Mouse (Mus musculus): ENCODE measurements around the gene Maml3. TPM values are rescaled to one million over a fixed set of nuclear protein-coding genes. Genes with fewer than 3 reads are reported as not detected.

Gene Maml3
- polyA plus RNA-seq (2012; fragmentation: generic; extraction: Trizol): 2.2 TPM
- long read RNA-seq, experiment 1, partial matches to known transcripts: 1 of 5 reads
- long read RNA-seq, experiment 1, other reads (novel, unspliced or antisense): 4 of 5 reads
- long read RNA-seq, experiment 2, partial matches to known transcripts: 3 of 5 reads
- long read RNA-seq, experiment 2, other reads (novel, unspliced or antisense): 2 of 5 reads

DNA sequence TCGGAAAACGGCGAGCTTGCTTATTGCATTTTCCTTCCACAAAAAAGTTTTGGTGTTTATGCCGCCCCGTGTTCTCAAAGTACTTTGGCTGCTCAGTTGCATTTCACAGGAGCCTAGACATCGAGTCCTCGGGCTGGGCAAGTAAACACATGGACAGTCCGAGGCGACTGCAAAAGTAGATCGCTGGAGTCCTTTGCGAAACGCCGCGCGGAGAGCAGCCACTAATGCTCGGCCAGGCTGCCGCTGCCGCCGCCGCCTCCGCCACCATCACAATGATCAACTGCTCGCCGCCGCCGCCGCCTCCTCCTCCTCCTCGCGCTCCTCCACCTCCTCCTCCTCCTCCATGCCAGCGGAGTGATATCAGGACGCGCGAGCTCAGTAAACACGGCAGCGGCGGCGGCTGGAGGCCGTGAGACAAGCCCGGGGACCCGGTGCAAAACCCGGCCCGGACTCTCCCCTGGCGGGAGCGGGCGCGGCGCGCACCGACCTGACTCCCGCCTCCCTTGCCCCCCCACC, at the start of gene Maml3:
TSS of gene Maml3 (minus strand) at position 441 of the 516 bp plus-strand sequence.
- Histone ChIP-seq H3K79me2 (ENCODE audit: control insufficient read depth, insufficient read depth) (peaks cover 35% of the 10 kb centered on the region), H3K27me3 (ENCODE audit: control insufficient read depth, insufficient read depth, insufficient read length) (no peaks in the 10 kb centered on the region), H3K4me3 (ENCODE audit: insufficient read depth, poor library complexity, severe bottlenecking) (peak within 1 kb of the TSS; percentile 64), H3K36me3 (ENCODE audit: control insufficient read depth, insufficient read depth) (no peaks in the 10 kb centered on the region), H3K79me3 (ENCODE audit: low read depth) (peaks cover 9% of the 10 kb centered on the region), H3ac (ENCODE audit: control insufficient read depth, insufficient read length, low read depth) (peak within 1 kb of the TSS; percentile 75)
- TF ChIP-seq USF1 (IDR thresholded peaks at IDR 0.05; ENCODE audit: low read depth) (no peak), MAX (IDR thresholded peaks at IDR 0.05) (peak; percentile 25)

DNA sequence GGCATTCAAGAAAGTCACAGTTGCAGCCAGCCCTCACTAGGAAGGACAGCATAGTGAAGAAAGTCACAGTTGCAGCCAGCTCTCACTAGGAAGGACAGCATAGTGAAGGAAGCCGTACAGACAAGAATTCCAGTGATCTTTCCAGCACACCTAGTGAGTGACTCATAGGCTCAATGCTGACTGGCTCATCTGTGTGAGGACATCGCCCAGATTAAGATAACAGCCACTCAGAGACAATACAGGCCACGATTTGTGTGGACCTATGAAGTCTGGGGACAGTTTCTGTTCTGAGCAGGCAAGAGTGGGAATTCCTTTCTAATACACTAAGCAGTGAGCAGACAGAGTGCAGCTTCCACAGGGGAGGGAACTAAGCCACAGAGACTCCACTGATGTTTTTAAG, 46.3 kb upstream of the Maml3 start:
- H3K79me3 ChIP-seq (ENCODE audit: low read depth): no peaks in the 10 kb centered on the region
- H3K36me3 ChIP-seq (ENCODE audit: control insufficient read depth, insufficient read depth): no peaks in the 10 kb centered on the region
- no peak overlapping the region for H3ac ChIP-seq (ENCODE audit: control insufficient read depth, insufficient read length, low read depth)
- no peaks in the 10 kb centered on the region for H3K27me3 ChIP-seq (ENCODE audit: control insufficient read depth, insufficient read depth, insufficient read length)
- no peak overlapping the region for H3K4me3 ChIP-seq (ENCODE audit: insufficient read depth, poor library complexity, severe bottlenecking)
- H3K79me2 ChIP-seq (ENCODE audit: control insufficient read depth, insufficient read depth): no peaks in the 10 kb centered on the region
- TF ChIP-seq USF1 (IDR thresholded peaks at IDR 0.05; ENCODE audit: low read depth) (no peak), FOSL1 (IDR thresholded peaks at IDR 0.05; ENCODE audit: insufficient read depth, low read length, poor library complexity, severe bottlenecking) (no peak), MYOG (IDR thresholded peaks at IDR 0.05; ENCODE audit: control insufficient read depth, extremely low read depth, insufficient read length) (no peak), CEBPB (IDR thresholded peaks at IDR 0.05; ENCODE audit: low read depth) (no peak), MAX (IDR thresholded peaks at IDR 0.05) (no peak), CTCF (IDR thresholded peaks at IDR 0.05; ENCODE audit: control insufficient read depth, insufficient read depth, insufficient read length) (no peak), MYOD1 (IDR thresholded peaks at IDR 0.05; ENCODE audit: control insufficient read depth, insufficient read length, low read depth) (no peak)

DNA sequence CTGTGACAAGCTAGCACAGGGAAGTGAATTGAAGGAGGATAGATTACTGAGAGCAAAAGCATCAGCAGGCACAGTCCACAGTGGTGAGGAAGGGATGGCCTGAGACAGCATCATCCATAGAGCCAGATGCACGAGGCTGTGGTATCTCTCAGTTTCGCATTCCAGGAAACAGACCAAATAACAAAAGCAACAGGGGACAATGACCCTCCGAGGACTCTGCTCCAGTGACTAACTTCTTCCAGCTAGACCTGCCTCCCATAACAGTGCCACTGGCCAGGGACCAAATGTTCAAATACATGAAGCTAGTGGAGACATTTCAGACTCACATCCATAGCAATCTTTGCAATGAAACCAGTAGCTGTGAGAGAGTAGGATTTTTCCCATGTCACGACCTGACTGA, 43.4 kb upstream of the Maml3 start:
- H3ac ChIP-seq (ENCODE audit: control insufficient read depth, insufficient read length, low read depth): no peak overlapping the region
- H3K79me2 ChIP-seq (ENCODE audit: control insufficient read depth, insufficient read depth): no peaks in the 10 kb centered on the region
- TF ChIP-seq MYOD1 (IDR thresholded peaks at IDR 0.05; ENCODE audit: control insufficient read depth, insufficient read length, low read depth): no peak
- TF ChIP-seq FOSL1 (IDR thresholded peaks at IDR 0.05; ENCODE audit: insufficient read depth, low read length, poor library complexity, severe bottlenecking): no peak
- no peak for TF ChIP-seq CTCF (IDR thresholded peaks at IDR 0.05; ENCODE audit: control insufficient read depth, insufficient read depth, insufficient read length)
- no peak for TF ChIP-seq CEBPB (IDR thresholded peaks at IDR 0.05; ENCODE audit: low read depth)
- TF ChIP-seq MAX (IDR thresholded peaks at IDR 0.05): no peak
- no peak for TF ChIP-seq USF1 (IDR thresholded peaks at IDR 0.05; ENCODE audit: low read depth)
- TF ChIP-seq MYOG (IDR thresholded peaks at IDR 0.05; ENCODE audit: control insufficient read depth, extremely low read depth, insufficient read length): no peak
- H3K36me3 ChIP-seq (ENCODE audit: control insufficient read depth, insufficient read depth): no peaks in the 10 kb centered on the region
- no peaks in the 10 kb centered on the region for H3K27me3 ChIP-seq (ENCODE audit: control insufficient read depth, insufficient read depth, insufficient read length)
- H3K4me3 ChIP-seq (ENCODE audit: insufficient read depth, poor library complexity, severe bottlenecking): no peak overlapping the region
- no peaks in the 10 kb centered on the region for H3K79me3 ChIP-seq (ENCODE audit: low read depth)

DNA sequence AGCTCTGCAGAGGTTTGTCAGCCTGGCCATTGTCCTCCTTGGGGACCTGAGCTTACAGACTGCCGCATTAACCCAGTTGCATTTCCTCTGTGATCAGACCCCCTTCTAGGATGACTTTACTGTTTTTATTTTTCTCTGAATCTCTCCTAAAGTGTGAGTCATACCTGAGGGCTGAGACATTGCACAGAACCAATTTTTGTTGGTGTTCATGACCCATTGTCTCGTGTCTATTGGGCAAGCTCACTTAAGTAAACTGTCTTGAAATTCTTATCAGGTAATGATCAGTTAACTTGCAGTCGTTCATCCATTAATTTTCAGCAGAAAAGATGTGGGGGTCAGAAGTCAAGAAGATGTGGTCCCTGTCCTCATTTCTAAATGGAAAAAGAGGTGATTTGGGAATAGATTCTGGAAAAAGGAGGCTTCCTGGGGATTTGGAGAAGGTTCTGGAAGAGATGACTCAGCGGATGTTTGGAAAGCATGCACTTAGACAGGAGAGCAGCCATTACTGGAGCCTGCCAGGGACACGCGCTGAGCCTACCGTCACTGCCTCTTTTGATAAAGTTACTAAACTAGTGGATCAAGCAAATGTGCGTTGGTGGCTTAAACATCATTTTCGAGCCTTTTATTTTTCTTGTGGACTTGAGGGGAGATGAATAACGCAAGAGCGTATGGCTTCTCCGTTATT, 40.0 kb upstream of the Maml3 start:
- TF ChIP-seq MYOD1 (IDR thresholded peaks at IDR 0.05; ENCODE audit: control insufficient read depth, insufficient read length, low read depth) (no peak), MYOG (IDR thresholded peaks at IDR 0.05; ENCODE audit: control insufficient read depth, extremely low read depth, insufficient read length) (no peak), USF1 (IDR thresholded peaks at IDR 0.05; ENCODE audit: low read depth) (no peak), MAX (IDR thresholded peaks at IDR 0.05) (no peak), CTCF (IDR thresholded peaks at IDR 0.05; ENCODE audit: control insufficient read depth, insufficient read depth, insufficient read length) (no peak), FOSL1 (IDR thresholded peaks at IDR 0.05; ENCODE audit: insufficient read depth, low read length, poor library complexity, severe bottlenecking) (no peak), CEBPB (IDR thresholded peaks at IDR 0.05; ENCODE audit: low read depth) (no peak)
- H3ac ChIP-seq (ENCODE audit: control insufficient read depth, insufficient read length, low read depth): no peak overlapping the region
- no peaks in the 10 kb centered on the region for H3K79me3 ChIP-seq (ENCODE audit: low read depth)
- no peaks in the 10 kb centered on the region for H3K27me3 ChIP-seq (ENCODE audit: control insufficient read depth, insufficient read depth, insufficient read length)
- H3K4me3 ChIP-seq (ENCODE audit: insufficient read depth, poor library complexity, severe bottlenecking): no peak overlapping the region
- no peaks in the 10 kb centered on the region for H3K79me2 ChIP-seq (ENCODE audit: control insufficient read depth, insufficient read depth)
- no peaks in the 10 kb centered on the region for H3K36me3 ChIP-seq (ENCODE audit: control insufficient read depth, insufficient read depth)

DNA sequence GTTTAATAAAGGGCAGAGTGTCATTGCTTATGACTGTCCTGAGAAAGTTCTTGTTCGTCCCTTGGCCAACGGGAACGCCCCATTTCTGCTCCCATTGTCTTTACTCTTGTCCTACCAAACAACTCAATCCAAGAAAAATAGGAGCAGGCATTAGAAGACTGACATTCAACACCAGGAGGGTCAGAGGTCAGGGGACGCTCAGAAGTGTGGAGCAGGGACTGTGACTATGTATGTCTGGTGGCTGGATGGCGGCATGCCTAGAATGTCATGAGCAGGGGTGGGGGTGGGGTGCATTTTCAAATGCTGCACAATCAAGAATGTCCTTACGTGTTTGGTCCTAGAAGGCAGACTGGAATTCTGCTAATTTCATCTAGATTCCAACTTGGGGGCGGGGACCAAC, 38.1 kb upstream of the Maml3 start:
- H3K27me3 ChIP-seq (ENCODE audit: control insufficient read depth, insufficient read depth, insufficient read length): no peaks in the 10 kb centered on the region
- H3ac ChIP-seq (ENCODE audit: control insufficient read depth, insufficient read length, low read depth): no peak overlapping the region
- no peaks in the 10 kb centered on the region for H3K79me3 ChIP-seq (ENCODE audit: low read depth)
- no peaks in the 10 kb centered on the region for H3K79me2 ChIP-seq (ENCODE audit: control insufficient read depth, insufficient read depth)
- no peaks in the 10 kb centered on the region for H3K36me3 ChIP-seq (ENCODE audit: control insufficient read depth, insufficient read depth)
- H3K4me3 ChIP-seq (ENCODE audit: insufficient read depth, poor library complexity, severe bottlenecking): no peak overlapping the region
- TF ChIP-seq MYOD1 (IDR thresholded peaks at IDR 0.05; ENCODE audit: control insufficient read depth, insufficient read length, low read depth) (no peak), MAX (IDR thresholded peaks at IDR 0.05) (no peak), USF1 (IDR thresholded peaks at IDR 0.05; ENCODE audit: low read depth) (no peak), CTCF (IDR thresholded peaks at IDR 0.05; ENCODE audit: control insufficient read depth, insufficient read depth, insufficient read length) (no peak), MYOG (IDR thresholded peaks at IDR 0.05; ENCODE audit: control insufficient read depth, extremely low read depth, insufficient read length) (no peak), FOSL1 (IDR thresholded peaks at IDR 0.05; ENCODE audit: insufficient read depth, low read length, poor library complexity, severe bottlenecking) (no peak), CEBPB (IDR thresholded peaks at IDR 0.05; ENCODE audit: low read depth) (no peak)

Measured in C2C12 (cell line).